8 mouse cellular contexts compared by ENCODE assay signal in the genomic region with DNA sequence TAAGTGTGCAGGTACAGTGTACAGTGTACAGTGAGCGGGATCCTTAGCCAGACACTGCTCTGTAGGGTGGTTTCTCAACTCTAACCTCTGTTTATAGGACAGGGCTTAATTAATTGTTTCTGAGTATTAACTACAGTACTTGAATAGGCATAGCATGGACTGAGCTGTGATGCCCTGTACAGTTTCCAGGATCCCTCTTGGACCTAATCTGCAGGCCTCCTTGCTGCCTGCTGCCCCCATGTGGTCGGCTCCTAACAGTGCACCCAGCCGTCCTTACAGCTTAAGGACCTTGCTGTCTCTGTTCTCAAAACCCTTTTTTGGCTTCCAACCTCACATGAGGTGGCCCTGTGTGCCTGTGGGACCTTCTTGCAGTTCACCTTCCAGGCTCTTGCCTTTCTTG. TPM values are rescaled to one million over a fixed set of nuclear protein-coding genes. Genes with fewer than 3 reads are reported as not detected.
DNase-seq lines count a peak whose midpoint lies in the region; ATAC-seq and TF ChIP-seq lines count a peak whose summit lies in the region.

No protein-coding gene starts in this region.

- H3K36me3 ChIP-seq in heart, embryonic 11.5 days (ENCODE audit: control insufficient read depth, insufficient read depth, low read length), result no peaks in the 10 kb centered on the region
- no peaks in the 10 kb centered on the region for H3K36me3 ChIP-seq in forebrain, embryonic 12.5 days (replicated peaks)
- H3K36me3 ChIP-seq in hindbrain, embryonic 13.5 days, result no peaks in the 10 kb centered on the region
- no peaks in the 10 kb centered on the region for H3K36me3 ChIP-seq in testis, adult 2 months (ENCODE audit: control insufficient read depth, insufficient read depth, low read length)

- peak; percentile 58 for DNase-seq in heart, adult 8-10 months (ENCODE audit: low spot score)
- DNase-seq in c-Kit-positive CD71-positive TER-119-negative erythroid progenitor cells, embryonic 14.5 days (ENCODE audit: low read depth), result peak; percentile 15
- peak; percentile 65 to 83 for DNase-seq in left cerebral cortex, postnatal 10 days (ENCODE audit: extremely low spot score in 1 of 2, low spot score in 2 of 2)
- peak; percentile 84 for DNase-seq in mesoderm, embryonic 11.5 days (ENCODE audit: low read depth, low spot score)

- peaks cover 65% of the 10 kb centered on the region for H3K27me3 ChIP-seq in heart, embryonic 11.5 days (ENCODE audit: control insufficient read depth, insufficient read depth, low read length)
- H3K27me3 ChIP-seq in forebrain, embryonic 12.5 days, result peaks cover 61% of the 10 kb centered on the region
- H3K27me3 ChIP-seq in hindbrain, embryonic 13.5 days, result peaks cover 65% of the 10 kb centered on the region
- no peaks in the 10 kb centered on the region for H3K27me3 ChIP-seq in testis, adult 2 months (ENCODE audit: control insufficient read depth, insufficient read depth, low read length)

- H3K4me1 ChIP-seq in heart, embryonic 11.5 days (ENCODE audit: control insufficient read depth, insufficient read depth, low read length), result peaks cover 16% of the 10 kb centered on the region
- peaks cover 27% of the 10 kb centered on the region for H3K4me1 ChIP-seq in forebrain, embryonic 12.5 days
- peaks cover 36% of the 10 kb centered on the region for H3K4me1 ChIP-seq in hindbrain, embryonic 13.5 days (replicated peaks)
- peaks cover 22% of the 10 kb centered on the region for H3K4me1 ChIP-seq in testis, adult 2 months (ENCODE audit: control insufficient read depth, insufficient read depth, low read length)

- TF ChIP-seq POLR2A in testis, adult 2 months (IDR thresholded peaks at IDR 0.05; ENCODE audit: control insufficient read depth, low read depth, low read length), result no peak

- peak; percentile 97 for TF ChIP-seq CTCF in testis, adult 2 months (IDR thresholded peaks at IDR 0.05; ENCODE audit: control insufficient read depth, insufficient read depth, insufficient replicate concordance, low read depth, low read length)

- intact Hi-C loops in left cerebral cortex, postnatal 10 days (cut with DNase I), result loop anchor here (5.0 kb wide), 1 partner anchor 84 kb away; no protein-coding TSS in a partner anchor

- H3K27ac ChIP-seq in heart, embryonic 11.5 days (ENCODE audit: low read depth, low read length), result no peak overlapping the region
- no peak overlapping the region for H3K27ac ChIP-seq in forebrain, embryonic 12.5 days
- H3K27ac ChIP-seq in hindbrain, embryonic 13.5 days, result no peak overlapping the region
- no peak overlapping the region for H3K27ac ChIP-seq in testis, adult 2 months (ENCODE audit: control insufficient read depth, insufficient read depth, low read depth, low read length)

- no peak overlapping the region for H3K4me3 ChIP-seq in heart, embryonic 11.5 days (ENCODE audit: low read depth, low read length)
- H3K4me3 ChIP-seq in forebrain, embryonic 12.5 days (replicated peaks), result no peak overlapping the region
- H3K4me3 ChIP-seq in hindbrain, embryonic 13.5 days, result no peak overlapping the region
- H3K4me3 ChIP-seq in testis, adult 2 months (ENCODE audit: control insufficient read depth, low read depth, low read length), result no peak overlapping the region

- H3K9ac ChIP-seq in heart, embryonic 11.5 days (ENCODE audit: low read depth, low read length), result no peak overlapping the region
- H3K9ac ChIP-seq in forebrain, embryonic 12.5 days, result no peak overlapping the region
- no peak overlapping the region for H3K9ac ChIP-seq in hindbrain, embryonic 13.5 days

- 33% methylated on average over 3 of the region's 3 CpGs for WGBS in heart, embryonic 11.5 days (ENCODE audit: insufficient replicate concordance)
- WGBS in forebrain, embryonic 12.5 days, result 32% methylated on average over 3 of the region's 3 CpGs
- whole genome bisulfite sequencing in hindbrain, embryonic 13.5 days, result 33% methylated on average over 3 of the region's 3 CpGs

- no peaks in the 10 kb centered on the region for H3K9me3 ChIP-seq in heart, embryonic 11.5 days (replicated peaks; ENCODE audit: control insufficient read depth, low read length)
- H3K9me3 ChIP-seq in forebrain, embryonic 12.5 days, result no peaks in the 10 kb centered on the region
- no peaks in the 10 kb centered on the region for H3K9me3 ChIP-seq in hindbrain, embryonic 13.5 days

- no peak for ATAC-seq in heart, embryonic 11.5 days (replicated peaks; ENCODE audit: insufficient number of reproducible peaks, low FRiP score, low TSS enrichment)
- peak; percentile 48; the same call in 1 of the 2 replicates for ATAC-seq in forebrain, embryonic 12.5 days (ENCODE audit: low FRiP score)
- ATAC-seq in hindbrain, embryonic 13.5 days (ENCODE audit: low FRiP score), result peak; percentile 34; the same call in 1 of the 2 replicates

- no peak overlapping the region for H3K4me2 ChIP-seq in heart, embryonic 11.5 days
- no peak overlapping the region for H3K4me2 ChIP-seq in forebrain, embryonic 12.5 days
- no peak overlapping the region for H3K4me2 ChIP-seq in hindbrain, embryonic 13.5 days

RNA-seq across cellular contexts. Expression of gene Dact2, which starts 2.0 kb away (rescaled TPM):
- total RNA-seq in heart, adult 8-10 months (2022), result 1 to 10 TPM in 2 of 4 experiments, under 1 TPM in 2; 0.94 to 1.3 (median 0.98) TPM
- 1.8 and 2.7 TPM in 2 replicates for polyA plus RNA-seq in heart, embryonic 11.5 days (2014; fragmentation: Nextera tagmentation; extraction: Ambion mirVana)
- polyA plus RNA-seq in forebrain, embryonic 12.5 days (2016; fragmentation: Nextera tagmentation; extraction: Ambion mirVana), result 0.50 and 1.1 TPM in 2 replicates
- polyA plus RNA-seq in hindbrain, embryonic 13.5 days (2015; fragmentation: Nextera tagmentation; extraction: Ambion mirVana), result 0.53 and 1.0 TPM in 2 replicates
- 10 to 100 TPM; 66.0 to 66.5 TPM for total RNA-seq in left cerebral cortex, postnatal 10 days (2021)
- polyA plus RNA-seq in testis, adult 2 months (2012; rRNA removed), result 7.6 and 8.3 TPM in 2 replicates

Comparison
In these comparisons a context has a peak if more than half of its experiments do, and no peak if none do; other contexts are left out.
1. DNase-seq: peak in every context shown above with its lines; median percentile 84 in mesoderm, embryonic 11.5 days; 74 in left cerebral cortex, postnatal 10 days; 58 in heart, adult 8-10 months; 15 in c-Kit-positive CD71-positive TER-119-negative erythroid progenitor cells, embryonic 14.5 days.